Mouse (Mus musculus) MEL (cell line): Measurements from ENCODE around the gene Tmem181a. TPM values are rescaled to one million over a fixed set of nuclear protein-coding genes. Genes with fewer than 3 reads are reported as not detected.
"Not testable (repeated sequence)": the region's sequence is repeated elsewhere in the genome, so short reads cannot be mapped to it uniquely, and the experiment has no call there.

Experiments used
- DNase-seq: peaks from one replicate; pipeline ENCODE4 v3.0.0; 2011; ENCODE audit warnings: low read depth, low spot score
- H3K27ac ChIP-seq: 2 replicates; pipeline ENCODE4 v1.5.1; 2012; ENCODE audit warnings: low read depth, mild to moderate bottlenecking, control low read depth, low read length, moderate library complexity; ENCODE audit not compliant: control insufficient read depth
- H3K27me3 ChIP-seq, 2 experiments: fragments of 150-350 bp in 1 of 2; sonication (generic) in 1 of 2; 2 replicates each; pipeline ENCODE4 v1.6.1; 2012; ENCODE audit warnings: low read length in 2 of 2, mild to moderate bottlenecking in 2 of 2, improper control_type of control experiment in 1 of 2, moderate library complexity in 1 of 2; ENCODE audit not compliant: insufficient read depth in 2 of 2, control insufficient read depth in 1 of 2
- H3K36me3 ChIP-seq, 2 experiments: 2 replicates each; pipeline ENCODE4 v1.6.1; 2012 to 2014; ENCODE audit warnings: low read length in 2 of 2, improper control_type of control experiment in 1 of 2, inconsistent platforms in 1 of 2, mild to moderate bottlenecking in 1 of 2; ENCODE audit not compliant: insufficient read depth in 2 of 2, control insufficient read depth in 1 of 2
- H3K4me1 ChIP-seq, 2 experiments: fragments of 150-350 bp in 1 of 2; sonication (generic) in 1 of 2; 2 replicates each; pipeline ENCODE4 v1.6.1; 2012; ENCODE audit warnings: low read length in 2 of 2, improper control_type of control experiment in 1 of 2, mild to moderate bottlenecking in 1 of 2; ENCODE audit not compliant: insufficient read depth in 2 of 2, control insufficient read depth in 1 of 2
- H3K4me3 ChIP-seq, 2 experiments: fragments of 150-350 bp in 1 of 2; sonication (generic) in 1 of 2; 2 replicates each; pipeline ENCODE4 v1.5.1; 2012; ENCODE audit warnings: low read depth in 2 of 2, low read length in 2 of 2, mild to moderate bottlenecking in 2 of 2, moderate library complexity in 2 of 2, control low read depth in 1 of 2, improper control_type of control experiment in 1 of 2; ENCODE audit not compliant: control insufficient read depth in 1 of 2, insufficient read depth in 1 of 2
- H3K79me2 ChIP-seq: 2 replicates; pipeline ENCODE4 v1.6.1; 2012; ENCODE audit warnings: mild to moderate bottlenecking, low read length, moderate library complexity; ENCODE audit not compliant: control insufficient read depth, poor library complexity, insufficient read depth
- H3K9ac ChIP-seq: 2 replicates; pipeline ENCODE4 v1.6.1; 2012; ENCODE audit warnings: low read depth, mild to moderate bottlenecking, control low read depth, low read length, moderate library complexity; ENCODE audit not compliant: control insufficient read depth, poor library complexity, severe bottlenecking
- H3K9me3 ChIP-seq: fragments of 150-350 bp; sonication (generic); replicated peaks from 2 replicates; pipeline ENCODE4 v1.6.1; 2012; ENCODE audit warnings: mild to moderate bottlenecking, low read length, improper control_type of control experiment, moderate library complexity; ENCODE audit not compliant: insufficient read depth
- NRF1 ChIP-seq: IDR thresholded peaks from 2 replicates; pipeline ENCODE4 v1.6.1; 2014; ENCODE audit warnings: low read depth, mild to moderate bottlenecking, inconsistent platforms, low read length, improper control_type of control experiment, moderate library complexity; ENCODE audit not compliant: poor library complexity, insufficient read depth, severe bottlenecking
- polyA plus RNA-seq, 2 experiments: library from polyadenylated mRNA; stranded (reverse) in 1 of 2; unstranded in 1 of 2; fragments of >175 nt in 1 of 2; fragments of >200 nt in 1 of 2; gene quantifications; 2 replicates each; pipeline versions ENCODE4 v1.2.1 to v1.2.4; 2012; ENCODE audit warnings: low replicate concordance in 2 of 2, low read depth in 1 of 2; ENCODE audit not compliant: insufficient read length in 2 of 2, insufficient read depth in 1 of 2, missing spikeins in 1 of 2
- total RNA-seq: library from RNA; depleted of rRNA; stranded (reverse); fragments of 300-350 nt; gene quantifications from 2 replicates; pipeline ENCODE4 v1.2.3, GENCODE M21; 2012

Tmem181a gene
- total and polyA plus RNA-seq, 3 experiments: 6.5 to 25.5 (median 10.8) TPM

DNA sequence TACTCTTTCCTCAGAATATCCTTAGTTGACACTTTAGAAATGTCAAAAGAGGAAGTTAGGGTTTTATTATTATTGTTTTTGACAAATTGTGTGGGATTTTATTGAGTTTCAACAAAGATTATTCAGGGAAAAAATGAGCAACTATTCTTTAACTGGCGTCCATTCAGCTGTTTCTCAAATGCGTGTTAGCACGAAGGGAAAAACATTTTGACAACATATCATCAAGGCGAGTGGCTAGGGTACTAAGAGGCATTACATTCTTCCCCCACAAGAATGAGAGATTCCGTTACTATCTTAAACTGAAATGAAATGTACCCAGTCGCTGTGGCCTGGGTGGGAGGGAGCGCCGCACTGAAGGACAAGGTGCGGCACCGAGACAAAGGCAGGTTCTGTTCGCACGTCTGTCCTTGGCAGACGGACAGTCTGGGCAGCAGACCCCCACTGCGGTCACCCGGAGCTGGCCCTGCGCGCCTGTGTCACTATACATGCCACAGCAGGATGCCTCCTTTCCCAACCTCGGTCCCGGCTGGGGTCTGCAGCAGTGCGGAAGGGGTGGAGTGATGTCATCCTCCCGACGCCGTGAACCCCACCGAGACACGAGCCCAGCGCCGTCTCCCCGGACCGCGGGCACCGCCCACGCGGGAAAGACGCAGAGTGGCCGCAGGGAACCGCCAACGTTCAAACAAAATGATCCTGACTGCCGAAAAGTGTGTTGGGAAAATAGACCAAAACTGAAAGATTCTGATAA, 59.9 kb downstream of the Tmem181a start:
- peak overlapping the region; percentile 49 for H3K9ac ChIP-seq
- H3K27ac ChIP-seq: peak overlapping the region; percentile 28; the same call in 1 of the 2 replicates
- DNase-seq: peak; percentile 32
- not testable (repeated sequence) for H3K9me3 ChIP-seq, H3K36me3 ChIP-seq, H3K4me1 ChIP-seq, H3K27me3 ChIP-seq, H3K79me2 ChIP-seq
- H3K4me3 ChIP-seq: peak overlapping the region; percentile 56 to 57

DNA sequence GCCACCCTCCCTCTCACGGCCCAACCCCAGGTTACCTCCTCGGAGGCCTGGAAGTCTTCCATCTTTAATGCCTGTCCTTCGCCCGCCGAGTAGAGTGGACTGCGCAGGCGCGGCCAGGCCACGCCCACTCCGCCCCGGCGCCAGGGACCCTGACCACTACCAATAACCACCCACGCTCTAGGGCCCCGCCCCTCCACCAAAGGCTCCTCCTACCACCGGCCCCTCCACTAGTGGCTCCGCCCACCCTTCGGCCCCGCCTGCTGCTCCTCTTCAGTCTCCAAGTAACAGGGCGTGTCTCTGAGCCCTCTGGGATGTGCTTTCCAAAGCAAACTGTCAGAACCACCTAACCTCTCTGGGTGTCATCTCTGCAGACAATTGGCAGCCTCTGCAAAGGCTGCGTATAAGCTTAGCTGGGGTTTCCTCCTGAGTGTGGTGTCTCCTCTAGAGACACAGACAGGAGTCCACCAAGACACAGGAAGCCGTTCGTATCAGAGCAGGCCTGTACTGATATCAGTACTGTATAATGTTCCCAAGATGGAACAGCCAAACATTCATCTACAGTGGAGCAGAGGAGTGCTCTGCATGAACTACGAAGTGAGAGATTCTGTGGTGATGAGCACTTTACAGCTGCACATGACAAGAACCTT, 60.8 kb downstream of the Tmem181a start, which contains the start of gene Dynlt1a:
Dynlt1a (minus strand) TSS at position 162 of the 647 bp plus-strand sequence.
- peak; percentile 86 for DNase-seq
- H3K79me2 ChIP-seq, H3K4me1 ChIP-seq, H3K27me3 ChIP-seq, H3K36me3 ChIP-seq, H3K9me3 ChIP-seq: not testable (repeated sequence)
- peak within 1 kb of the TSS; percentile 49 for H3K9ac ChIP-seq
- peak; percentile 50; the same call in 1 of the 2 replicates for TF ChIP-seq NRF1
- H3K4me3 ChIP-seq: peak within 1 kb of the TSS; percentile 56 to 57
- H3K27ac ChIP-seq: peak within 1 kb of the TSS; percentile 28; the same call in 1 of the 2 replicates

DNA sequence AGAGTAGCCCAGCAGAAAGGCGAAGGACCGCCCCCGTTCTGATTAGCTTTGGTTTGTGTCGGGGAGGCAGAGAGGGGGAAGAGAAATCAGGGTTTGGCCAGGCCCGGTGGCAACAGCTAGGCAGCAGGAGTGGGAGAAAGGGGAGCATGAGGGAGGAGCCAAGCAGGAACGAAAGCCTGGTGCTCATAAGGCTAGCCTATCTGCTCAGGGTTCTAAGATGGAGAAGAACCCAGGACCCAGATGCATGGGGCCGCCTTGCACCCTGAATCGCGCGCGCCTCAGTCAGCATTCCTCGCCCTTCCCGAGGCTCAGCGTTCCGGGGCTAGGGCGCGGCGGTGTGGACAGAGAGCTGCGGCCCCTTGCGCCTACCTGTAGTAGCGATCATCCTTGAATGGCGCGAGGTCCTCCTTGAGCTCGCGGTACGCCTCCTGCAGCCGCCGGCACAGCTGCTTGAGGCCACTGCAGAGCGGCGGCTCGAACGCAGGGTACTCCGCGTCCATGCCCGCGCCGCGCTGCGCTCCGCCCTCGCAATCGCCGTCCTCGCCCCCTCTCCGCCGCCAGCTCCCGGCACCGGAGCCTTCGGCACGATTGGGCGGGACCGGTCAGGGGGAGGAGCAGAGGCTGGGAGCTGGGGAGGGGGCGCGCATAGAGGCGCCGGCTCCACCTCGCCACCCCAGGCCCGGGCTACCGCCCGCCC, 64.6 kb downstream of the Tmem181a start:
- H3K27me3 ChIP-seq, H3K9ac ChIP-seq, H3K36me3 ChIP-seq, H3K27ac ChIP-seq, H3K4me3 ChIP-seq, H3K9me3 ChIP-seq, H3K79me2 ChIP-seq, H3K4me1 ChIP-seq, DNase-seq: not testable (repeated sequence)

DNA sequence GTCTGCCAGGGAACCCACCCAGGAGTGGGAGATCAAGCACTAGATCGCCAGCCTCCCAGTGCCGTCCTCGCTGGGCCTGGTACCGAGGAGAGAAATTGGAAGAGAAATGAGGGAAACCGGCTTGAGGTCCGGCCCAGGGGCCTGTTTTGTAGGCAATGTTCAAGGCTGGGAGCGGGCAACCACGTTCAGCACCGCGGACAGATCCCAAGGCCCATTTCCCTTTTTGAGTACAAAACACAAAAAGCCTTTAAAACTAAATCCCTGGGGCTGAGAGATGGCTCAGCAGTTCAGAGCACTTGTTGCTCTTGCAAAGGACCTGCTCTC, 65.1 kb downstream of the Tmem181a start:
- H3K27ac ChIP-seq, DNase-seq, H3K9me3 ChIP-seq, H3K9ac ChIP-seq, H3K79me2 ChIP-seq, H3K27me3 ChIP-seq, H3K4me3 ChIP-seq, H3K4me1 ChIP-seq, H3K36me3 ChIP-seq: not testable (repeated sequence)

DNA sequence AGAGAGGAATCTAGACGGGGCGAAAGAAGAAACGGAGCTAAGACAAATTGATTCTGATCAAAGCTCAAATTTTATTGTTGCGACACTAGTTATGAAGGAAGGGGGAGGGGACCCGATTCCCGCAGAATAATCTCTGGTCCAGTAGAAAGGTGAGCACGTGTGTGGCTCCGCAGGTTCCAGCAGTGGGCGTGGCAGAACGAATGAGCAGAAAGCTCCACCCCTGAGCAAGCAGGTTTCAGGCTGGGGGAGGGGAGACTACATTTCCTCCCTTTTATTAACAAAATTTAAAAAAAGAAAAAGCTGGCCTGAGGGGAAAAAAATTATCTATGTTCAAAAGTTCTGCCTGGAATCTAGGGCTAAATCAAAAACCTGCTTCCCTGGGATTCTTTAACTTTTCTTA, 68.4 kb downstream of the Tmem181a start:
- H3K27me3 ChIP-seq, H3K4me3 ChIP-seq, H3K9ac ChIP-seq, DNase-seq, H3K36me3 ChIP-seq, H3K79me2 ChIP-seq, H3K27ac ChIP-seq, H3K9me3 ChIP-seq, H3K4me1 ChIP-seq: not testable (repeated sequence)

DNA sequence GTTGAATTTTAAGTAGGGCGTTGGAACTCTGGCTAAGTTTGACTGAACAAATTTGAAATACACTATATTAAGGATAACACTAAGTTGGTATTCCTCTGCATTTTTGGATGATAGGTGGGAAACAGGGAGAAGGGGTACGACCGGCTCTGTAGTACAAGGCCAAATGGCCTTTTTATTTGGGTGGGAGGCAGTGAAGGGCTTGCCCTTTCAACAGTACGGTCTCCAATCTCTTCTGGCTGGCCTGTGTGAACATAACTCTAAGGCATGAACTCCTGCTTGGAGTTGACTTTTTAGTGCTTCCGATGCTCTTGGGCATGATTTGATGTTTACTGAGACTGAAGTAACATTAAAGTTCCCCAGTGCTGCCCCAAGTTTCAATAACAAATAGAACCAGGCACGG, 68.9 kb downstream of the Tmem181a start:
- H3K27ac ChIP-seq, H3K79me2 ChIP-seq, H3K27me3 ChIP-seq, DNase-seq, H3K9ac ChIP-seq, H3K4me3 ChIP-seq, H3K9me3 ChIP-seq, H3K4me1 ChIP-seq, H3K36me3 ChIP-seq: not testable (repeated sequence)
